Mouse (Mus musculus) spleen, adult 2 months (tissue): ENCODE data around the gene Fam217b.

ENCODE experiments used
- CTCF ChIP-seq: fragments of 200-500 bp; IDR thresholded peaks from 2 replicates; pipeline ENCODE4 v1.5.1; 2011; ENCODE audit warnings: mild to moderate bottlenecking, inconsistent platforms; ENCODE audit not compliant: insufficient read depth, insufficient read length, insufficient replicate concordance; ENCODE audit errors: extremely low read depth
- POLR2A ChIP-seq: fragments of 200-500 bp; IDR thresholded peaks from 2 replicates; pipeline ENCODE4 v1.6.1; 2011; ENCODE audit warnings: low read depth, low read length, inconsistent platforms

DNA sequence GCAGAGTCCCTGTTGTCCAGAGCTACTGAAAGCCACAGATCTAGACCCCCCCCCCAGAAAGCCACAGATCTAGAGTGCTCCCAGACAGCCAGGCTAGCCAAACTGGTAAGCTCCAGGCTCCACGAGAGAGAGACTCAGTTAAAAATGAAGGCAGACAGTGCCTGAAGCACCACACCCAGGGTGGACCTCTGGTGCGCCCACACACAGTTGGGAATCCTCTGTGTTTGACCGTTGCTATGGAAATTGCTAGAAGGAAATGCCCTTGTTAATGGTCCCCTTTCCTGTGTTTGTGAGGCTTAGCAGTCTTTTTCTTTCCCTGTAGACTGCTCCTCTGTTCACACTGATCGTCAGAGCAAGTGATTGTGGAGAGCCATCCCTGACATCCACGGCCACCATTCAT is 46.0 kb downstream of the Fam217b start:
- TF ChIP-seq CTCF: no peak
- TF ChIP-seq POLR2A: no peak
